Mouse (Mus musculus): Measurements from ENCODE around the gene Minos1.

Minos1 gene

GRCm38 (mm10) chr4:139058029-139058428, 72.9 kb downstream of the Minos1 start:
- no peak for DNase-seq

- DNase-seq: no peak
These were observed 73.6 kb downstream of the Minos1 start for GRCm38 (mm10) chr4:139057291-139057690.

GRCm38 (mm10) chr4:139055744-139056143, 75.2 kb downstream of the Minos1 start:
- DNase-seq: no peak

GRCm38 (mm10) chr4:139055336-139055735, 75.6 kb downstream of the Minos1 start:
- no peak for DNase-seq

- DNase-seq: no peak
These were observed 76.5 kb downstream of the Minos1 start for GRCm38 (mm10) chr4:139054300-139054923.

GRCm38 (mm10) chr4:139053391-139053790, 77.5 kb downstream of the Minos1 start:
- no peak for DNase-seq

- no peak for DNase-seq
These were observed 78.1 kb downstream of the Minos1 start for GRCm38 (mm10) chr4:139052796-139053195.

All from kidney, adult 9 months (tissue).